10 mouse cellular contexts compared by ENCODE assay signal in genomic region chr7:46554003-46554402, GRCm38 (mm10).
DNase-seq lines count a peak whose midpoint lies in the region; ATAC-seq and TF ChIP-seq lines count a peak whose summit lies in the region.
"Had no signal": no experiment of that assay in that cellular context is flagged by ENCODE, and none has a peak within 500 bp of the region (broad histone marks: within the 10 kb centered on the region; RNA-seq: fewer than 3 reads in every experiment).

No protein-coding gene starts in this region.

- no peak overlapping the region for H3K4me3 ChIP-seq in kidney, adult 2 months (ENCODE audit: insufficient read depth, low read depth, low read length)
- no peak overlapping the region for H3K4me3 ChIP-seq in kidney, embryonic 14.5 days (ENCODE audit: low read length)
- H3K4me3 ChIP-seq in midbrain, embryonic 14.5 days (replicated peaks; ENCODE audit: low read depth, low read length) = no peak overlapping the region
- H3K4me3 ChIP-seq in thymus, adult 2 months (ENCODE audit: control insufficient read depth, insufficient read depth, low read length) = no peak overlapping the region
- H3K4me3 ChIP-seq: layer of hippocampus, adult 2 months had no signal

- H3K36me3 ChIP-seq in kidney, adult 2 months (ENCODE audit: control insufficient read depth, insufficient read depth, low read length) = no peaks in the 10 kb centered on the region
- no peaks in the 10 kb centered on the region for H3K36me3 ChIP-seq in kidney, embryonic 14.5 days (ENCODE audit: control insufficient read depth, insufficient read depth, low read length)
- no peaks in the 10 kb centered on the region for H3K36me3 ChIP-seq in midbrain, embryonic 14.5 days (ENCODE audit: control insufficient read depth, insufficient read depth, low read length)
- no peaks in the 10 kb centered on the region for H3K36me3 ChIP-seq in thymus, adult 2 months (ENCODE audit: control insufficient read depth, insufficient read depth, low read length)

- no peak overlapping the region for H3K27ac ChIP-seq in kidney, adult 2 months (ENCODE audit: insufficient read depth, low read depth, low read length)
- no peak overlapping the region for H3K27ac ChIP-seq in kidney, embryonic 14.5 days (ENCODE audit: low read depth, low read length)
- H3K27ac ChIP-seq in midbrain, embryonic 14.5 days (replicated peaks; ENCODE audit: low read depth, low read length) = no peak overlapping the region
- H3K27ac ChIP-seq in thymus, adult 2 months (ENCODE audit: control insufficient read depth, insufficient read depth, low read length) = no peak overlapping the region
- H3K27ac ChIP-seq: layer of hippocampus, adult 2 months had no signal

- no peaks in the 10 kb centered on the region for H3K27me3 ChIP-seq in kidney, adult 2 months (replicated peaks; ENCODE audit: control insufficient read depth, insufficient read depth, low read length)
- H3K27me3 ChIP-seq in kidney, embryonic 14.5 days (ENCODE audit: control insufficient read depth, insufficient read depth, low read length) = no peaks in the 10 kb centered on the region
- H3K27me3 ChIP-seq in midbrain, embryonic 14.5 days (ENCODE audit: control insufficient read depth, insufficient read depth, low read length) = no peaks in the 10 kb centered on the region
- H3K27me3 ChIP-seq in thymus, adult 2 months (ENCODE audit: control insufficient read depth, insufficient read depth, low read length) = no peaks in the 10 kb centered on the region

- no peak for ATAC-seq in kidney, embryonic 14.5 days (ENCODE audit: low FRiP score, low TSS enrichment)
- no peak for ATAC-seq in midbrain, embryonic 14.5 days (ENCODE audit: low FRiP score, low TSS enrichment)

- DNase-seq in kidney, adult 2 months = peak; percentile 74
- peak; percentile 70 for DNase-seq in brain, embryonic 14.5 days (ENCODE audit: low read depth)
- peak; percentile 47 to 55 for DNase-seq in kidney, adult 8-10 months
- DNase-seq in midbrain, embryonic 14.5 days = peak; percentile 45
- no peak for DNase-seq in spleen, adult 18-20 months
- no peak for DNase-seq in thymus, postnatal 14 days
- no peak for DNase-seq in thymus, adult 2 months
- DNase-seq: cerebellum, adult 18-20 months had no signal

- no peak overlapping the region for H3K9ac ChIP-seq in kidney, embryonic 14.5 days (ENCODE audit: low read depth, low read length)
- H3K9ac ChIP-seq in midbrain, embryonic 14.5 days (replicated peaks; ENCODE audit: low read length) = no peak overlapping the region

- H3K4me1 ChIP-seq in kidney, adult 2 months (ENCODE audit: control insufficient read depth, insufficient read depth, low read length) = no peaks in the 10 kb centered on the region
- H3K4me1 ChIP-seq in kidney, embryonic 14.5 days (ENCODE audit: control insufficient read depth, insufficient read depth, low read length) = no peaks in the 10 kb centered on the region
- H3K4me1 ChIP-seq in midbrain, embryonic 14.5 days (ENCODE audit: control insufficient read depth, insufficient read depth, low read length) = peaks cover 18% of the 10 kb centered on the region; the same call in 1 of the 2 replicates
- H3K4me1 ChIP-seq in thymus, adult 2 months (replicated peaks; ENCODE audit: control insufficient read depth, insufficient read depth, low read length) = no peaks in the 10 kb centered on the region

- H3K4me2 ChIP-seq in kidney, embryonic 14.5 days (replicated peaks; ENCODE audit: low read depth, low read length) = no peak overlapping the region
- no peak overlapping the region for H3K4me2 ChIP-seq in midbrain, embryonic 14.5 days (ENCODE audit: low read length)

- TF ChIP-seq POLR2A in kidney, adult 2 months (IDR thresholded peaks at IDR 0.05; ENCODE audit: low read depth, low read length) = no peak
- no peak for TF ChIP-seq POLR2A in brain, embryonic 14.5 days (IDR thresholded peaks at IDR 0.05; ENCODE audit: borderline replicate concordance, extremely low read depth, insufficient read depth, insufficient read length, poor library complexity, severe bottlenecking)
- TF ChIP-seq POLR2A in thymus, adult 2 months (IDR thresholded peaks at IDR 0.05; ENCODE audit: control insufficient read depth, extremely low read depth, insufficient read depth, low read length, poor library complexity) = no peak

- 30% methylated on average over 7 of the region's 7 CpGs for whole genome bisulfite sequencing in kidney, adult 2 months
- WGBS in kidney, embryonic 14.5 days = 52% methylated on average over 7 of the region's 7 CpGs
- 45% methylated on average over 7 of the region's 7 CpGs for WGBS in midbrain, embryonic 14.5 days
- 91% methylated on average over 7 of the region's 7 CpGs for WGBS in thymus, adult 2 months

- no peak for TF ChIP-seq CTCF in kidney, adult 2 months (conservative IDR thresholded peaks at IDR 0.05; ENCODE audit: insufficient read depth, insufficient read length, low read depth, low read length)
- no peak for TF ChIP-seq CTCF in brain, embryonic 14.5 days (IDR thresholded peaks at IDR 0.05; ENCODE audit: borderline replicate concordance, extremely low read depth, insufficient read depth, insufficient read length)
- TF ChIP-seq CTCF in thymus, adult 2 months (IDR thresholded peaks at IDR 0.05; ENCODE audit: borderline replicate concordance, control insufficient read depth, extremely low read depth, insufficient read depth, low read length, poor library complexity) = no peak

- no peaks in the 10 kb centered on the region for H3K9me3 ChIP-seq in kidney, embryonic 14.5 days (ENCODE audit: control insufficient read depth, low read length)
- no peaks in the 10 kb centered on the region for H3K9me3 ChIP-seq in midbrain, embryonic 14.5 days (ENCODE audit: control insufficient read depth, low read length)

Comparison
In these comparisons a context has a peak if more than half of its experiments do, and no peak if none do; other contexts are left out.
1. DNase-seq: peak in kidney, adult 2 months (single experiment), brain, embryonic 14.5 days (single experiment), kidney, adult 8-10 months (2 of 2) and midbrain, embryonic 14.5 days (single experiment); none in spleen, adult 18-20 months (0 of 2), thymus, postnatal 14 days (single experiment) and thymus, adult 2 months (single experiment).